Mouse (Mus musculus) MEL (cell line): Measurements from ENCODE around the gene Camk2b. TPM values are rescaled to one million over a fixed set of nuclear protein-coding genes. Genes with fewer than 3 reads are reported as not detected.

Source experiments
- DNase-seq: peaks from one replicate; pipeline ENCODE4 v3.0.0; 2011; ENCODE audit warnings: low read depth, low spot score
- H3K27ac ChIP-seq: 2 replicates; pipeline ENCODE4 v1.5.1; 2012; ENCODE audit warnings: low read depth, mild to moderate bottlenecking, control low read depth, low read length, moderate library complexity; ENCODE audit not compliant: control insufficient read depth
- H3K27me3 ChIP-seq, 2 experiments: fragments of 150-350 bp in 1 of 2; sonication (generic) in 1 of 2; 2 replicates each; pipeline ENCODE4 v1.6.1; 2012; ENCODE audit warnings: low read length in 2 of 2, mild to moderate bottlenecking in 2 of 2, improper control_type of control experiment in 1 of 2, moderate library complexity in 1 of 2; ENCODE audit not compliant: insufficient read depth in 2 of 2, control insufficient read depth in 1 of 2
- H3K36me3 ChIP-seq, 2 experiments: 2 replicates each; pipeline ENCODE4 v1.6.1; 2012 to 2014; ENCODE audit warnings: low read length in 2 of 2, improper control_type of control experiment in 1 of 2, inconsistent platforms in 1 of 2, mild to moderate bottlenecking in 1 of 2; ENCODE audit not compliant: insufficient read depth in 2 of 2, control insufficient read depth in 1 of 2
- H3K4me1 ChIP-seq, 2 experiments: fragments of 150-350 bp in 1 of 2; sonication (generic) in 1 of 2; 2 replicates each; pipeline ENCODE4 v1.6.1; 2012; ENCODE audit warnings: low read length in 2 of 2, improper control_type of control experiment in 1 of 2, mild to moderate bottlenecking in 1 of 2; ENCODE audit not compliant: insufficient read depth in 2 of 2, control insufficient read depth in 1 of 2
- H3K4me3 ChIP-seq, 2 experiments: fragments of 150-350 bp in 1 of 2; sonication (generic) in 1 of 2; 2 replicates each; pipeline ENCODE4 v1.5.1; 2012; ENCODE audit warnings: low read depth in 2 of 2, low read length in 2 of 2, mild to moderate bottlenecking in 2 of 2, moderate library complexity in 2 of 2, control low read depth in 1 of 2, improper control_type of control experiment in 1 of 2; ENCODE audit not compliant: control insufficient read depth in 1 of 2, insufficient read depth in 1 of 2
- H3K79me2 ChIP-seq: 2 replicates; pipeline ENCODE4 v1.6.1; 2012; ENCODE audit warnings: mild to moderate bottlenecking, low read length, moderate library complexity; ENCODE audit not compliant: control insufficient read depth, poor library complexity, insufficient read depth
- H3K9ac ChIP-seq: 2 replicates; pipeline ENCODE4 v1.6.1; 2012; ENCODE audit warnings: low read depth, mild to moderate bottlenecking, control low read depth, low read length, moderate library complexity; ENCODE audit not compliant: control insufficient read depth, poor library complexity, severe bottlenecking
- H3K9me3 ChIP-seq: fragments of 150-350 bp; sonication (generic); replicated peaks from 2 replicates; pipeline ENCODE4 v1.6.1; 2012; ENCODE audit warnings: mild to moderate bottlenecking, low read length, improper control_type of control experiment, moderate library complexity; ENCODE audit not compliant: insufficient read depth
- BHLHE40 ChIP-seq: IDR thresholded peaks from 2 replicates; pipeline ENCODE4 v1.6.1; 2012; ENCODE audit warnings: low read depth, mild to moderate bottlenecking, inconsistent platforms, low read length, improper control_type of control experiment, borderline replicate concordance
- CHD1 ChIP-seq: IDR thresholded peaks from 2 replicates; pipeline ENCODE4 v1.6.1; 2012; ENCODE audit warnings: low read depth, mild to moderate bottlenecking, inconsistent platforms, low read length, improper control_type of control experiment
- CHD2 ChIP-seq: IDR thresholded peaks from 2 replicates; pipeline ENCODE4 v1.6.1; 2011; ENCODE audit warnings: low read length, improper control_type of control experiment
- CTCF ChIP-seq, 3 experiments: IDR thresholded peaks in 2 of 3; conservative IDR thresholded peaks in 1 of 3; 2 replicates each; pipeline ENCODE4 v1.5.1; 2011 to 2012; ENCODE audit warnings: low read length in 3 of 3, low read depth in 2 of 3, mild to moderate bottlenecking in 2 of 3, improper control_type of control experiment in 1 of 3, inconsistent platforms in 1 of 3, mixed read lengths in 1 of 3, moderate library complexity in 1 of 3; ENCODE audit not compliant: control insufficient read depth in 1 of 3, insufficient read depth in 1 of 3, poor library complexity in 1 of 3, severe bottlenecking in 1 of 3
- ETS1 ChIP-seq: IDR thresholded peaks from 2 replicates; pipeline ENCODE4 v1.6.1; 2012; ENCODE audit warnings: low read depth, mild to moderate bottlenecking, inconsistent platforms, low read length, improper control_type of control experiment, moderate library complexity
- GABPA ChIP-seq: IDR thresholded peaks from 2 replicates; pipeline ENCODE4 v1.6.1; 2012; ENCODE audit warnings: low read depth, mild to moderate bottlenecking, inconsistent platforms, low read length, improper control_type of control experiment, moderate library complexity
- GATA1 ChIP-seq: IDR thresholded peaks from 2 replicates; pipeline ENCODE4 v1.6.1; 2011; ENCODE audit warnings: low read depth, low read length, improper control_type of control experiment
- HCFC1 ChIP-seq: IDR thresholded peaks from 2 replicates; pipeline ENCODE4 v1.6.1; 2012; ENCODE audit warnings: low read depth, mild to moderate bottlenecking, inconsistent platforms, low read length, improper control_type of control experiment, moderate library complexity
- JUND ChIP-seq: IDR thresholded peaks from 2 replicates; pipeline ENCODE4 v1.6.1; 2011; ENCODE audit warnings: low read depth, mild to moderate bottlenecking, improper control_type of control experiment, low read length
- KAT2A ChIP-seq: conservative IDR thresholded peaks from 2 replicates; pipeline ENCODE4 v1.6.1; 2012; ENCODE audit warnings: low read depth, low read length, improper control_type of control experiment, inconsistent platforms
- MAFK ChIP-seq: IDR thresholded peaks from 2 replicates; pipeline ENCODE4 v1.6.1; 2011; ENCODE audit warnings: low read depth, mild to moderate bottlenecking, low read length, improper control_type of control experiment, borderline replicate concordance
- MAX ChIP-seq: IDR thresholded peaks from 2 replicates; pipeline ENCODE4 v1.6.1; 2011; ENCODE audit warnings: low read length, improper control_type of control experiment
- MEF2A ChIP-seq: IDR thresholded peaks from 2 replicates; pipeline ENCODE4 v1.6.1; 2014; ENCODE audit warnings: low read depth, mild to moderate bottlenecking, inconsistent platforms, low read length, improper control_type of control experiment; ENCODE audit not compliant: poor library complexity, insufficient replicate concordance, severe bottlenecking; ENCODE audit errors: extremely low read depth
- MXI1 ChIP-seq: IDR thresholded peaks from 2 replicates; pipeline ENCODE4 v1.6.1; 2011; ENCODE audit warnings: mild to moderate bottlenecking, low read depth, low read length, improper control_type of control experiment
- MYB ChIP-seq: IDR thresholded peaks from 2 replicates; pipeline ENCODE4 v1.6.1; 2011; ENCODE audit warnings: mild to moderate bottlenecking, low read depth, low read length, improper control_type of control experiment
- MYC ChIP-seq: IDR thresholded peaks from 2 replicates; pipeline ENCODE4 v1.6.1; 2011; ENCODE audit warnings: low read depth, mild to moderate bottlenecking, low read length, improper control_type of control experiment, moderate library complexity
- POLR2A ChIP-seq, 2 experiments: IDR thresholded peaks; 2 replicates each; pipeline ENCODE4 v1.6.1; 2011 to 2012; ENCODE audit warnings: low read length in 2 of 2, mild to moderate bottlenecking in 2 of 2, control low read depth in 1 of 2, improper control_type of control experiment in 1 of 2, low read depth in 1 of 2, moderate library complexity in 1 of 2; ENCODE audit not compliant: control insufficient read depth in 1 of 2, insufficient read depth in 1 of 2, poor library complexity in 1 of 2
- POLR2AphosphoS2 ChIP-seq: IDR thresholded peaks from 2 replicates; pipeline ENCODE4 v1.6.1; 2011; ENCODE audit warnings: low read length, improper control_type of control experiment
- POLR2AphosphoS5 ChIP-seq: IDR thresholded peaks from 2 replicates; pipeline ENCODE4 v1.6.1; 2012; ENCODE audit warnings: low read depth, borderline replicate concordance, mild to moderate bottlenecking, inconsistent platforms, low read length, moderate library complexity, mixed read lengths
- RAD21 ChIP-seq: IDR thresholded peaks from 2 replicates; pipeline ENCODE4 v1.6.1; 2011; ENCODE audit warnings: mild to moderate bottlenecking, low read depth, low read length, improper control_type of control experiment
- RCOR1 ChIP-seq: IDR thresholded peaks from 2 replicates; pipeline ENCODE4 v1.6.1; 2012; ENCODE audit warnings: low read depth, mild to moderate bottlenecking, inconsistent platforms, low read length, improper control_type of control experiment
- TAL1 ChIP-seq: IDR thresholded peaks from 2 replicates; pipeline ENCODE4 v1.6.1; 2012; ENCODE audit warnings: mild to moderate bottlenecking, inconsistent platforms, low read length, moderate library complexity, mixed read lengths
- TBP ChIP-seq: IDR thresholded peaks from 2 replicates; pipeline ENCODE4 v1.8.0; 2011; ENCODE audit warnings: low read depth, low read length, improper control_type of control experiment
- USF1 ChIP-seq: IDR thresholded peaks from 2 replicates; pipeline ENCODE4 v1.6.1; 2014; ENCODE audit warnings: low read depth, mild to moderate bottlenecking, inconsistent platforms, low read length, improper control_type of control experiment, moderate library complexity
- USF2 ChIP-seq, 2 experiments: IDR thresholded peaks; 2 replicates each; pipeline ENCODE4 v1.6.1; 2011 to 2012; ENCODE audit warnings: improper control_type of control experiment in 2 of 2, low read length in 2 of 2, borderline replicate concordance in 1 of 2, inconsistent platforms in 1 of 2, low read depth in 1 of 2, mild to moderate bottlenecking in 1 of 2; ENCODE audit not compliant: insufficient read depth in 1 of 2
- ZC3H11A ChIP-seq: IDR thresholded peaks from 2 replicates; pipeline ENCODE4 v1.6.1; 2012; ENCODE audit warnings: low read depth, mild to moderate bottlenecking, inconsistent platforms, low read length, improper control_type of control experiment
- ZMIZ1 ChIP-seq: IDR thresholded peaks from 2 replicates; pipeline ENCODE4 v1.6.1; 2012; ENCODE audit warnings: low read depth, mild to moderate bottlenecking, inconsistent platforms, low read length, improper control_type of control experiment, moderate library complexity
- polyA plus RNA-seq, 2 experiments: library from polyadenylated mRNA; stranded (reverse) in 1 of 2; unstranded in 1 of 2; fragments of >175 nt in 1 of 2; fragments of >200 nt in 1 of 2; gene quantifications; 2 replicates each; pipeline versions ENCODE4 v1.2.1 to v1.2.4; 2012; ENCODE audit warnings: low replicate concordance in 2 of 2, low read depth in 1 of 2; ENCODE audit not compliant: insufficient read length in 2 of 2, insufficient read depth in 1 of 2, missing spikeins in 1 of 2
- total RNA-seq: library from RNA; depleted of rRNA; stranded (reverse); fragments of 300-350 nt; gene quantifications from 2 replicates; pipeline ENCODE4 v1.2.3, GENCODE M21; 2012

Gene Camk2b
- total and polyA plus RNA-seq, 3 experiments = 0.04 TPM; not detected in 1

DNA sequence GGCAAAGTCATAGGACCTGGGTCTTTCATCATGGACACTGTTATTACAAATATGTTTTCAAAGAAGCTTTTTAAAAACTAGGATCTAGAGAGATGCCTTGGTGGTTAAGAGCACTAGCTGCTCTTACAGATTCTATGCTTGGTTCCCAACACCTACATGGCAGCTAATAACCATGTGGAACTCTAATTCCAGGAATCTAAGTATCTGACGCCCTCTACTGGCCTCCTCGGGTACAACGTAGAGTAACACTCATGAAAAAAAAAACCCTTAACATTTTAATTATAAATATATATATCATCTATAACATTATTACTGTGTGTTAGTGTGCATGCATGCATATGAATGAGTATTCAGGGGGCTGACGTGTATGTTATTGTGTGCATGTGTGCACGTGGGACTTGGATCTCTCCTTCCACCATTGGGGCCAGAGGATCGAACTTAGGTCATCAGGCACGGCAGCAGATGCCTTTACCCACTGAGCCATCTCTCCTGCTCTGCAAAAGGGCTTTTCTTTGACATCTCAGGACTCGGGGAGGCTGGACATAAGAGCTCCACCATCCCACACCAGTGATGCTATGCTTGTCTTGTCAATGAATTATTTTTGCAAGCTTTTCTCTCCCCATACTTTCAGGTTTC lies 112.9 kb downstream of the Camk2b start (continued):
- no peak for TF ChIP-seq CHD2
- peak; percentile 85 for TF ChIP-seq RAD21

DNA sequence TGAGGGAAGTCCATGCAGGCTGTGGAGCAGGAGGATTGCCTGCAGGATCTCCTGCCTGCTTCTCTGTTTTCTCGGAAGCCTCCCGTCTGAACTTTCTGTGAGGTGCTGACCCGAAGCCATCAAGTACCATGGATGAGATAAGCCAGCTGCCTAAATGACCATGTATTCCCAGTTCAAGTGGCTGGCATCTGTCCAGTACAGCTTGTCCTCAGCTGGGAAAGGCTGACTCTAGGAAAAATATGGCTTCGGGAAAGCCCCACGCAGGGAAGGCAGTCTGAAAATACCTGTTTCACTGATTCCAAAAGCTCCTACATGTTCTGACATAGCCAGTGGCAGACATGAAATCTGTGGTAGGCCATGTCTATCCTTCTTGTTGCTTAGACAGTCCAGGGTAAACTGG lies 113.7 kb downstream of the Camk2b start:
- Histone ChIP-seq H3K27me3 (no peaks in the 10 kb centered on the region), H3K9me3 (no peaks in the 10 kb centered on the region), H3K4me3 (no peak overlapping the region), H3K36me3 (peaks cover 0 to 14% of the 10 kb centered on the region in 2 experiments; a peak in 2 of 4 replicates), H3K27ac (no peak overlapping the region), H3K79me2 (peaks cover 18% of the 10 kb centered on the region), H3K4me1 (peaks cover 7 to 26% of the 10 kb centered on the region in 2 experiments), H3K9ac (no peak overlapping the region)
- DNase-seq = no peak
- TF ChIP-seq MEF2A = no peak
- TF ChIP-seq MAFK = no peak
- no peak for TF ChIP-seq CHD1
- no peak for TF ChIP-seq GATA1
- no peak for TF ChIP-seq MXI1
- no peak for TF ChIP-seq POLR2AphosphoS2
- no peak for TF ChIP-seq TBP
- TF ChIP-seq ZC3H11A = no peak
- TF ChIP-seq TAL1 = no peak

DNA sequence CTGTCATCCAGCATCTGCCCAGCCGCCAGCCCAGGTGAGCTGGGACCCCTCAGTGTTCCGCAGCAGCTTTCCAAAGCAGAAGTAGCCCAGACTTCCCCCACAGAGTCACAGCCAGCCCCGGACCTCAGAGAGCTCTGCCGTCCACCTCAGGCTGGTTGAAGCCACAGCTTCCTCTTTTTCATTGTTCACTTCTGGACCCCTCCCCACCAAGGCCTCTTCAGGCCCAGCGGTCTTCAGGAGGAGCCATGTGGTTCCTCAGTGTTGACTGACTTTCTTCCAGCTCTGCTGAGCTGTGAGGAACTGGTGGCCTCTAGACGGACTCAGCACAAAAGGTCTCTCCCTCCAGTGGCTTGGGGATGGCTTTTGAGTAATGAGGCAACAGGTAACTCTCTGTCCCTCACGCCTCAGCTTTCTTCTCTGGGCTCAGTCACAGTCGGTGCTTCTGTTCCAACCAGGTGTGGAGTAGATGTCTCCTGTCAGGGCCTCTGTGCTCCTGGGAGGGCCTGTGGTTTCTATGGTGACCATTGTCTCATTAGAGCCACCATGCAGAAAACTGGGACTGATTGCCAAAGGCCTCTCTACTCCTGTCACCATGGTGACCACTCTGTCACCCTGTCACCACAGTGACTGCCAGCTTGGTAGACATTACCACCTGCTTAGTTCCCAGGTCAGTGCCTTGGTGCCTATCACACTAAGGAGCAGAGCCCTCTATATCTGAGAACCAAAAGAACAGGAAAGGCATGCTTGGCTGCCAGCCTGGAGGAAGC lies 116.4 kb downstream of the Camk2b start, which contains the start of gene Gck:
Gck (minus strand) TSS at position 496 of the 767 bp plus-strand sequence.
- Histone ChIP-seq H3K4me3 (no peak within 1 kb of the TSS), H3K27me3 (no peaks in the 10 kb centered on the region), H3K36me3 (peaks cover 0 to 6% of the 10 kb centered on the region in 2 experiments; a peak in 2 of 4 replicates), H3K9me3 (no peaks in the 10 kb centered on the region), H3K27ac (no peak within 1 kb of the TSS), H3K9ac (no peak within 1 kb of the TSS), H3K79me2 (no peaks in the 10 kb centered on the region), H3K4me1 (peaks cover 7 to 18% of the 10 kb centered on the region in 2 experiments)
- DNase-seq = peak; percentile 78
- no peak for TF ChIP-seq POLR2A (IDR thresholded peaks at IDR 0.05; ENCODE audit: control insufficient read depth in 1 of 2, insufficient read depth in 1 of 2, low read depth in 1 of 2, low read length in 2 of 2, poor library complexity in 1 of 2)
- TF ChIP-seq KAT2A = no peak
- no peak for TF ChIP-seq HCFC1
- TF ChIP-seq MAX = no peak
- TF ChIP-seq MYC = 0 out of 2 replicates have a peak, but pooled peaks have one; percentile 17
- TF ChIP-seq BHLHE40 = no peak
- TF ChIP-seq MEF2A = no peak
- TF ChIP-seq USF1 = no peak
- no peak for TF ChIP-seq ZC3H11A
- no peak for TF ChIP-seq RAD21
- no peak for TF ChIP-seq MAFK
- 0 out of 2 replicates have a peak, but pooled peaks have one; percentile 16 for TF ChIP-seq RCOR1
- TF ChIP-seq MYB = no peak
- TF ChIP-seq POLR2AphosphoS5 = no peak
- TF ChIP-seq TAL1 = no peak
- TF ChIP-seq USF2 (IDR thresholded peaks at IDR 0.05; ENCODE audit: borderline replicate concordance in 1 of 2, insufficient read depth in 1 of 2, low read depth in 1 of 2, low read length in 2 of 2) = no peak
- no peak for TF ChIP-seq CTCF (IDR thresholded peaks at IDR 0.05 in 2 of 3, conservative IDR thresholded peaks at IDR 0.05 in 1 of 3; ENCODE audit: control insufficient read depth in 1 of 3, insufficient read depth in 1 of 3, low read depth in 2 of 3, low read length in 3 of 3, poor library complexity in 1 of 3, severe bottlenecking in 1 of 3)
- TF ChIP-seq JUND = no peak
- no peak for TF ChIP-seq GABPA
- peak; percentile 37; the same call in 1 of the 2 replicates for TF ChIP-seq MXI1
- TF ChIP-seq ZMIZ1 = no peak
- TF ChIP-seq ETS1 = no peak
